Mouse (Mus musculus) heart, postnatal 0 days (tissue): ENCODE data around the gene Pank4.

Experiments used
- CTCF ChIP-seq: IDR thresholded peaks from 2 replicates; pipeline ENCODE4 v1.5.1; 2016; ENCODE audit warnings: antibody characterized with exemption, control low read depth, low read depth
- EP300 ChIP-seq: IDR thresholded peaks from 2 replicates; pipeline ENCODE4 v1.6.1; 2016; ENCODE audit warnings: antibody characterized with exemption, low read depth

- TF ChIP-seq EP300 (no peak), CTCF (no peak)
These were observed 50.3 kb downstream of the Pank4 start for GRCm38 (mm10) chr4:155014244-155014643.
